Comparison of ENCODE assay signal across 8 mouse cellular contexts in genomic region chr1:125676790-125677273, GRCm38 (mm10). TPM values are rescaled to one million over a fixed set of nuclear protein-coding genes. Genes with fewer than 3 reads are reported as not detected.
A peak's percentile ranks its signal among the peaks of the same experiment; 100 is the strongest.
DNase-seq lines count a peak whose midpoint lies in the region; ATAC-seq and TF ChIP-seq lines count a peak whose summit lies in the region.

Gene Gpr39 (plus strand): TSS chr1:125676995.

- peak within 1 kb of the TSS; percentile 48 for H3K4me2 ChIP-seq in liver, embryonic 12.5 days
- H3K4me2 ChIP-seq in stomach, embryonic 15.5 days, result peak within 1 kb of the TSS; percentile 47
- no peak within 1 kb of the TSS for H3K4me2 ChIP-seq in midbrain, embryonic 14.5 days (ENCODE audit: low read length)

- H3K9ac ChIP-seq in liver, embryonic 12.5 days, result no peak within 1 kb of the TSS
- H3K9ac ChIP-seq in stomach, embryonic 15.5 days, result 0 out of 2 replicates have a peak within 1 kb of the TSS, but pooled peaks have one; percentile 25
- no peak within 1 kb of the TSS for H3K9ac ChIP-seq in midbrain, embryonic 14.5 days (replicated peaks; ENCODE audit: low read length)

- peak; percentile 81 for ATAC-seq in liver, embryonic 12.5 days
- peak; percentile 96 for ATAC-seq in stomach, embryonic 15.5 days (ENCODE audit: insufficient read depth, low FRiP score, low read depth)
- ATAC-seq in midbrain, embryonic 14.5 days (ENCODE audit: low FRiP score, low TSS enrichment), result no peak

- WGBS in liver, embryonic 12.5 days (ENCODE audit: insufficient replicate concordance), result 10% methylated on average over 15 of the region's 15 CpGs
- WGBS in stomach, embryonic 15.5 days, result 35% methylated on average over 15 of the region's 15 CpGs
- 72% methylated on average over 15 of the region's 15 CpGs for WGBS in midbrain, embryonic 14.5 days

- DNase-seq in gastrocnemius, adult 2 months, result peak; percentile 43
- no peak for DNase-seq in gastrocnemius, postnatal 4 days (ENCODE audit: low spot score in 2 of 2)
- DNase-seq in heart, postnatal 25 days (ENCODE audit: low spot score), result peak; percentile 55
- DNase-seq in T-cell, adult 2 months (ENCODE audit: low spot score), result no peak
- no peak for DNase-seq in midbrain, embryonic 14.5 days
- DNase-seq in thymus, postnatal 36 days, result no peak

- H3K9me3 ChIP-seq in liver, embryonic 12.5 days (replicated peaks), result no peaks in the 10 kb centered on the region
- H3K9me3 ChIP-seq in stomach, embryonic 15.5 days, result no peaks in the 10 kb centered on the region
- no peaks in the 10 kb centered on the region for H3K9me3 ChIP-seq in midbrain, embryonic 14.5 days (ENCODE audit: control insufficient read depth, low read length)

- H3K27ac ChIP-seq in gastrocnemius, adult 2 months, result no peak within 1 kb of the TSS
- peak within 1 kb of the TSS; percentile 54; the same call in 1 of the 2 replicates for H3K27ac ChIP-seq in liver, embryonic 12.5 days
- peak within 1 kb of the TSS; percentile 91 for H3K27ac ChIP-seq in stomach, embryonic 15.5 days
- no peak within 1 kb of the TSS for H3K27ac ChIP-seq in midbrain, embryonic 14.5 days (replicated peaks; ENCODE audit: low read depth, low read length)

- no peaks in the 10 kb centered on the region for H3K4me1 ChIP-seq in liver, embryonic 12.5 days
- H3K4me1 ChIP-seq in stomach, embryonic 15.5 days, result peaks cover 6% of the 10 kb centered on the region; the same call in 1 of the 2 replicates
- H3K4me1 ChIP-seq in midbrain, embryonic 14.5 days (ENCODE audit: control insufficient read depth, insufficient read depth, low read length), result no peaks in the 10 kb centered on the region

- H3K27me3 ChIP-seq in liver, embryonic 12.5 days (replicated peaks), result no peaks in the 10 kb centered on the region
- no peaks in the 10 kb centered on the region for H3K27me3 ChIP-seq in stomach, embryonic 15.5 days (replicated peaks)
- H3K27me3 ChIP-seq in midbrain, embryonic 14.5 days (ENCODE audit: control insufficient read depth, insufficient read depth, low read length), result no peaks in the 10 kb centered on the region

- intact Hi-C loops in gastrocnemius, adult 2 months (cut with DNase I), result no loop called here
- intact Hi-C loops in heart, postnatal 25 days (cut with DNase I), result no loop called here

- no peaks in the 10 kb centered on the region for H3K36me3 ChIP-seq in liver, embryonic 12.5 days
- no peaks in the 10 kb centered on the region for H3K36me3 ChIP-seq in stomach, embryonic 15.5 days
- no peaks in the 10 kb centered on the region for H3K36me3 ChIP-seq in midbrain, embryonic 14.5 days (ENCODE audit: control insufficient read depth, insufficient read depth, low read length)

- TF ChIP-seq CTCF in gastrocnemius, adult 2 months (IDR thresholded peaks at IDR 0.05), result no peak

- H3K4me3 ChIP-seq in gastrocnemius, adult 2 months, result no peak within 1 kb of the TSS
- H3K4me3 ChIP-seq in liver, embryonic 12.5 days, result peak within 1 kb of the TSS; percentile 28
- H3K4me3 ChIP-seq in stomach, embryonic 15.5 days (replicated peaks), result peak within 1 kb of the TSS; percentile 40
- no peak within 1 kb of the TSS for H3K4me3 ChIP-seq in midbrain, embryonic 14.5 days (replicated peaks; ENCODE audit: low read depth, low read length)

RNA-seq across cellular contexts. Expression of gene Gpr39, which starts in this region (rescaled TPM):
- total RNA-seq in gastrocnemius, adult 2 months (2021), result not detected
- total RNA-seq in gastrocnemius, postnatal 4 days (2021), result not detected
- total RNA-seq in heart, postnatal 25 days (2021), result under 1 TPM; 0.44 to 0.53 TPM
- 3.6 and 4.3 TPM in 2 replicates for polyA plus RNA-seq in liver, embryonic 12.5 days (2016; fragmentation: Nextera tagmentation; extraction: Ambion mirVana)
- polyA plus RNA-seq in stomach, embryonic 15.5 days (2015; fragmentation: Nextera tagmentation; extraction: Ambion mirVana), result 6.5 and 8.7 TPM in 2 replicates
- polyA plus RNA-seq in midbrain, embryonic 14.5 days (2014; fragmentation: Nextera tagmentation; extraction: Ambion mirVana), result not detected in 2 replicates

Comparison
In these comparisons a context has a peak if more than half of its experiments do, and no peak if none do; other contexts are left out.
1. Peak in DNase-seq in gastrocnemius, adult 2 months; RNA of the gene not detected or under 1 TPM.
2. Peak in DNase-seq in heart, postnatal 25 days; RNA of the gene not detected or under 1 TPM.
3. H3K27ac ChIP-seq: peak in liver, embryonic 12.5 days (single experiment) and stomach, embryonic 15.5 days (single experiment); none in gastrocnemius, adult 2 months (single experiment) and midbrain, embryonic 14.5 days (single experiment).
4. H3K4me3 ChIP-seq: peak in liver, embryonic 12.5 days (single experiment) and stomach, embryonic 15.5 days (single experiment); none in gastrocnemius, adult 2 months (single experiment) and midbrain, embryonic 14.5 days (single experiment).